Mouse (Mus musculus): ENCODE data around the gene Pbx1. TPM values are rescaled to one million over a fixed set of nuclear protein-coding genes. Genes with fewer than 3 reads are reported as not detected.
A peak's percentile ranks its signal among the peaks of the same experiment; 100 is the strongest.

Gene Pbx1
- polyA plus RNA-seq, 1 experiment from 2014 or later: 82.9 TPM

DNA sequence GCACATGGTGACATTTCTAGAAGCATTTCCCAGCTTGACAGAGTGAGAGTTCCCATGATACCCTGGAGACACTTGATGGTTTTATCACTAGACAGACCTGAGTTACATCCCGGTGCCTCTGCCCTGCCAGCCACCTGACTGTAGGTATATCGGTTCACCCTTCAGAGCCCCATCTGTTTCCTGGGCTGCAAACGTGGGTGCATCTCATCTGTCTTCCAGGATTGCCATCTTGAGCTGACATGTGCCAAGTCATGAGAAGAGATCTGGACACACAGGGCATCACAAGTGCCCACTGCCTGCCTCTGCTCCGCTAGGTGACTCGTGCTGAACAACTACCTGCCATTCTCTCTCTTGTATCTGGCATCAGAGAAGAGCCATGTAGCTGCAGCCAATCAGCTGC, 196.0 kb downstream of the Pbx1 start:
- Histone ChIP-seq H3K4me1 (replicated peaks; ENCODE audit: control insufficient read depth, insufficient read depth, low read length) (peaks cover 47% of the 10 kb centered on the region), H3K9ac (replicated peaks; ENCODE audit: low read depth, low read length) (no peak overlapping the region), H3K27me3 (replicated peaks; ENCODE audit: control insufficient read depth, insufficient read depth, low read length) (no peaks in the 10 kb centered on the region), H3K27ac (ENCODE audit: low read length) (no peak overlapping the region), H3K4me3 (replicated peaks; ENCODE audit: low read length) (no peak overlapping the region), H3K9me3 (ENCODE audit: control insufficient read depth, low read length) (no peaks in the 10 kb centered on the region), H3K36me3 (ENCODE audit: control insufficient read depth, insufficient read depth) (no peaks in the 10 kb centered on the region), H3K4me2 (ENCODE audit: low read length) (no peak overlapping the region)
- no peak for ATAC-seq
- WGBS: 64% methylated on average over 5 of the region's 5 CpGs

GRCm38 (mm10) chr1:168234355-168234754, 197.7 kb downstream of the Pbx1 start:
- Histone ChIP-seq H3K4me1 (replicated peaks; ENCODE audit: control insufficient read depth, insufficient read depth, low read length) (peaks cover 43% of the 10 kb centered on the region), H3K9ac (replicated peaks; ENCODE audit: low read depth, low read length) (no peak overlapping the region), H3K4me3 (replicated peaks; ENCODE audit: low read length) (no peak overlapping the region), H3K36me3 (ENCODE audit: control insufficient read depth, insufficient read depth) (no peaks in the 10 kb centered on the region), H3K27me3 (replicated peaks; ENCODE audit: control insufficient read depth, insufficient read depth, low read length) (no peaks in the 10 kb centered on the region), H3K4me2 (ENCODE audit: low read length) (no peak overlapping the region), H3K9me3 (ENCODE audit: control insufficient read depth, low read length) (no peaks in the 10 kb centered on the region), H3K27ac (ENCODE audit: low read length) (0 out of 2 replicates have a peak overlapping the region, but pooled peaks have one; percentile 2)
- 54% methylated on average over 11 of the region's 11 CpGs for WGBS
- no peak for ATAC-seq

DNA sequence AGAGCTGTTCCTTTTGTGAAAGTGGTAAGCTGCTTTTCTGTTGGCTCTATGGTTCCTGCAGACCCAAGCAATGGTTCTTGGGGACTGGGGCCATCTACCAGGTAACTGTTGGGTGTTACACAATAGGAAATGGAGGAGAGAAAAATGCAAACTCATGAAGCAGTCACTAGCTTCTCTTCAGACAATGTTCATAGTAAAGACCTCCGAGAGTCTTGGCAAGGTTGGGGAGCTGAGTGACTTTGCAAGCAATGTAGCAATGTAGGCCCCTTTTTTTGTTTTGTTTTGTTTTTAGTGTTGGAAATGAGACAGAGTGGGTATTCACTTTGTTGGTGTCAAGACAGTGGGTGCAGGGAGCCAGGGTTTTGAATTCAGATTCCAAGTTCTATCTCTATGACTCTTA, 198.9 kb downstream of the Pbx1 start:
- no peak overlapping the region for H3K4me3 ChIP-seq (replicated peaks; ENCODE audit: low read length)
- no peaks in the 10 kb centered on the region for H3K9me3 ChIP-seq (ENCODE audit: control insufficient read depth, low read length)
- H3K9ac ChIP-seq (replicated peaks; ENCODE audit: low read depth, low read length): no peak overlapping the region
- no peak for ATAC-seq
- 91% methylated on average over 1 of the region's 1 CpGs for WGBS
- H3K36me3 ChIP-seq (ENCODE audit: control insufficient read depth, insufficient read depth): no peaks in the 10 kb centered on the region
- peaks cover 37% of the 10 kb centered on the region for H3K4me1 ChIP-seq (replicated peaks; ENCODE audit: control insufficient read depth, insufficient read depth, low read length)
- no peak overlapping the region for H3K4me2 ChIP-seq (ENCODE audit: low read length)
- H3K27ac ChIP-seq (ENCODE audit: low read length): no peak overlapping the region
- H3K27me3 ChIP-seq (replicated peaks; ENCODE audit: control insufficient read depth, insufficient read depth, low read length): no peaks in the 10 kb centered on the region

DNA sequence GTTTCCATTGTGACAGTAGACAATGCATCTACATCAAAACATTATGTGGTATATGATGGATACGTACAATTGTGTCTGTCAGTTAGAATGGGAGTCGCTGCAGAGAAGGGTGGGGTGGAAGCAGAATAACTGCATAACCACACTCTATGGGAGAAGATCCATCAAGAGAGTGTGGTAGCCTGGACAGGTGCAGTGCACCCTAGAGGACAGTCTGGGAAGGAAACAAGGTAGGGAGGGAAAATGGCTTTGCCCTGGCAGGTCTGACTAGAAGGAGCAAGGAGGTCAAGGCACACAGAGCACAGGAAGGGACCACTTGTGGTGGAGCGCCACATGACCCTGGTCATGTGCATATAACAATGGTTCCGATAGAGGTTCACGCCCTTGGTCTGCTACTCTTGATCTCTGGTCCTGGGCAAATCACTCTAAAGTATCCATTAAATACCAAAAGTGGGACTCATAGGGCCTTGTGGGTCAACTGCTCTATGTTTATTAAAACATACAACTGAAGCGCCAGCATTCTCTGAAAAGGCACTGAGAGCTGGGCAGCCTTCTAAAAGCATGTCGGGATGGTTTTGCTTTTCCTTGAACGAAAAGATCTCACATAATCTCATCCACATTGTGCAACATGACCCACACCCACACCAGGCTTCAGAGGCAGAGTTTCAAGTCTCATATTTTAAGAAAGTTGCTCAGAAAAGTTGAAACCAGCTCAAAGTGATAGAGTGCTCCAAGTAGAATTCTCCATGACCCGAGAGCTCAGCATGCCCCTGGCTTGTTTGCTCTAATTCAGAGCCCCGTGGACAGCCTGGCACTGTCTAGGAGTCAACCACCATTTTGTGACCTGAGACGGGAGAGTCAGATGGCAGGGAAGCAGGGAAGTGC, 200.3 kb downstream of the Pbx1 start:
- Histone ChIP-seq H3K4me3 (replicated peaks; ENCODE audit: low read length) (no peak overlapping the region), H3K27ac (ENCODE audit: low read length) (no peak overlapping the region), H3K4me1 (replicated peaks; ENCODE audit: control insufficient read depth, insufficient read depth, low read length) (peaks cover 40% of the 10 kb centered on the region), H3K36me3 (ENCODE audit: control insufficient read depth, insufficient read depth) (no peaks in the 10 kb centered on the region), H3K9ac (replicated peaks; ENCODE audit: low read depth, low read length) (no peak overlapping the region), H3K9me3 (ENCODE audit: control insufficient read depth, low read length) (no peaks in the 10 kb centered on the region), H3K4me2 (ENCODE audit: low read length) (no peak overlapping the region), H3K27me3 (replicated peaks; ENCODE audit: control insufficient read depth, insufficient read depth, low read length) (no peaks in the 10 kb centered on the region)
- no peak for ATAC-seq
- 92% methylated on average over 11 of the region's 11 CpGs for WGBS

GRCm38 (mm10) chr1:168230858-168231257, 201.2 kb downstream of the Pbx1 start:
- WGBS: 21% methylated on average over 1 of the region's 1 CpGs

GRCm38 (mm10) chr1:168230134-168230533, 201.9 kb downstream of the Pbx1 start:
- Histone ChIP-seq H3K4me1 (replicated peaks; ENCODE audit: control insufficient read depth, insufficient read depth, low read length) (peaks cover 46% of the 10 kb centered on the region), H3K9me3 (ENCODE audit: control insufficient read depth, low read length) (no peaks in the 10 kb centered on the region), H3K4me3 (replicated peaks; ENCODE audit: low read length) (no peak overlapping the region), H3K27me3 (replicated peaks; ENCODE audit: control insufficient read depth, insufficient read depth, low read length) (no peaks in the 10 kb centered on the region), H3K27ac (ENCODE audit: low read length) (peak overlapping the region; percentile 24; the same call in 1 of the 2 replicates), H3K9ac (replicated peaks; ENCODE audit: low read depth, low read length) (no peak overlapping the region), H3K4me2 (ENCODE audit: low read length) (no peak overlapping the region), H3K36me3 (ENCODE audit: control insufficient read depth, insufficient read depth) (no peaks in the 10 kb centered on the region)
- WGBS: 36% methylated on average over 4 of the region's 4 CpGs
- ATAC-seq: peak; percentile 27; the same call in 1 of the 2 replicates

More at GRCm38 (mm10) chr1:168230858-168231257, 201.2 kb downstream of the Pbx1 start:
- H3K4me1 ChIP-seq (replicated peaks; ENCODE audit: control insufficient read depth, insufficient read depth, low read length): peaks cover 46% of the 10 kb centered on the region
- no peaks in the 10 kb centered on the region for H3K36me3 ChIP-seq (ENCODE audit: control insufficient read depth, insufficient read depth)
- H3K27ac ChIP-seq (ENCODE audit: low read length): peak overlapping the region; percentile 62
- no peak for ATAC-seq
- H3K4me2 ChIP-seq (ENCODE audit: low read length): no peak overlapping the region
- no peaks in the 10 kb centered on the region for H3K9me3 ChIP-seq (ENCODE audit: control insufficient read depth, low read length)
- no peak overlapping the region for H3K4me3 ChIP-seq (replicated peaks; ENCODE audit: low read length)
- H3K27me3 ChIP-seq (replicated peaks; ENCODE audit: control insufficient read depth, insufficient read depth, low read length): no peaks in the 10 kb centered on the region
- H3K9ac ChIP-seq (replicated peaks; ENCODE audit: low read depth, low read length): no peak overlapping the region

DNA sequence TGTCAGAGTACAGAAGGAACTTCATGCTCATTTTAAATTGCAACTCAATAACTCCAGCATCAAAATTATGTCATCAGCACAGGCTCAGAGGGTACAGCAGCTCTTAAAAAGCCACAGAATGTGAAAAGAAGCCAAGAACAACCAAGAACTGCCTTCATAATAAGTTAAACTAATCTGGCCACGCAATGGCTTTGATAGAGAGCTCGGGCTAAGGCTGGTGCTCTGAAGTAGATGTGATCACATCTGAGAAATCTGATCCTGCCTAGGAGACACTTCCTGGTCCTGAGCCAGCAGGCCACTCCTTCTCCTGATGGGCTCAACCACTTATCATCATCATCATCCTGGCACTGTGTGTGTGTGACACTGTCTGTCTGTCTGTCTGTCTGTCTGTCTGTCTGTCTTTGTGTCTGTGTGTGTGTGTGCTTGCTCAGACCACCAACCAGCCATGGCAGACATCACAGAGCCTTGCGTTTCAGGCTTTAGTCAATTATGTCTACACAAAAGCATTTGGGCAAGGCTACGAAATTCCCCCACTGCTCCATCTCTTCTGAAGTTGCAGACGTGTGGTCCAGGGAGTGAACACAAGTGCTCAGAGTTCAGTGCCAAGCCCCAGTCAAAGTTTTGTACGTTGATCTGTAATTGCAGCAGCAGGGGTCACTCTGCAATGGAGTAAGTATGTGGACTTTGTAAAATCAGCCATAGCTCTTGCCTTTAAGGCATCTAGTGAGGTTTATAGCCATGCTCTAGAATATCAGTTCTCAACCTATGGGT, 203.1 kb downstream of the Pbx1 start:
- H3K9ac ChIP-seq (replicated peaks; ENCODE audit: low read depth, low read length): no peak overlapping the region
- no peaks in the 10 kb centered on the region for H3K9me3 ChIP-seq (ENCODE audit: control insufficient read depth, low read length)
- peaks cover 42% of the 10 kb centered on the region for H3K4me1 ChIP-seq (replicated peaks; ENCODE audit: control insufficient read depth, insufficient read depth, low read length)
- H3K4me3 ChIP-seq (replicated peaks; ENCODE audit: low read length): no peak overlapping the region
- no peak for ATAC-seq
- H3K36me3 ChIP-seq (ENCODE audit: control insufficient read depth, insufficient read depth): no peaks in the 10 kb centered on the region
- WGBS: 68% methylated on average over 6 of the region's 6 CpGs
- H3K27ac ChIP-seq (ENCODE audit: low read length): no peak overlapping the region
- no peak overlapping the region for H3K4me2 ChIP-seq (ENCODE audit: low read length)
- no peaks in the 10 kb centered on the region for H3K27me3 ChIP-seq (replicated peaks; ENCODE audit: control insufficient read depth, insufficient read depth, low read length)

- H3K4me1 ChIP-seq (replicated peaks; ENCODE audit: control insufficient read depth, insufficient read depth, low read length): peaks cover 47% of the 10 kb centered on the region
- no peaks in the 10 kb centered on the region for H3K27me3 ChIP-seq (replicated peaks; ENCODE audit: control insufficient read depth, insufficient read depth, low read length)
- ATAC-seq: peak; percentile 21
- 42% methylated on average over 6 of the region's 6 CpGs for WGBS
- H3K9ac ChIP-seq (replicated peaks; ENCODE audit: low read depth, low read length): no peak overlapping the region
- no peaks in the 10 kb centered on the region for H3K9me3 ChIP-seq (ENCODE audit: control insufficient read depth, low read length)
- H3K36me3 ChIP-seq (ENCODE audit: control insufficient read depth, insufficient read depth): no peaks in the 10 kb centered on the region
- H3K4me2 ChIP-seq (ENCODE audit: low read length): no peak overlapping the region
- H3K27ac ChIP-seq (ENCODE audit: low read length): peak overlapping the region; percentile 14; the same call in 1 of the 2 replicates
- no peak overlapping the region for H3K4me3 ChIP-seq (replicated peaks; ENCODE audit: low read length)
Measured at GRCm38 (mm10) chr1:168226150-168226549, 205.9 kb downstream of the Pbx1 start.

DNA sequence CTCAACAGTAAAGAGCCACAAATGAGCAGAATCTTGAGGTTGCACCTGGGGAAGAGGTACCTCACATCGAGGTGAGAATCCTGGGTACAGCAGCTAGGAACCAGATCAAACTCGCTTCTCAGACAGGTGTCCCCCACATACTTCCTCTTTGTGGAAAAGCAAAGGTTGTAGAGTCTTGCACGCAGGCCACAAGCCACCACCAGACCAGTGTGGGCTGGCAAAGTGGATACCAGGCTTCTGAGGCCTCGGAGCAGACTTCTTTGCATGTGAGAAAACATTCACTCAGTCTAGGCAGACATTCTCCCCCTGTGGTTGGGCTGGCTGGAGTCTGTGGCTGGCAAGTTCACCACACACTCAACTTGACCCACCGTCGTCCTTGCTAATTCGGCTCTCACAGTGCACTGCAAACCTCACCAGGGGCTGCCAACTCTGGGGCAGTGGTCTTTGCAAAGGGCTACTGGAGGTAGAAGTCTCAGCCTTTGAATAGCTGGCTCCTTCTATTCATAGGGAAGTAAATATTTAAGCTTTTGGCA, 206.4 kb downstream of the Pbx1 start:
- no peaks in the 10 kb centered on the region for H3K36me3 ChIP-seq (ENCODE audit: control insufficient read depth, insufficient read depth)
- no peaks in the 10 kb centered on the region for H3K9me3 ChIP-seq (ENCODE audit: control insufficient read depth, low read length)
- 60% methylated on average over 7 of the region's 7 CpGs for WGBS
- no peaks in the 10 kb centered on the region for H3K27me3 ChIP-seq (replicated peaks; ENCODE audit: control insufficient read depth, insufficient read depth, low read length)
- no peak for ATAC-seq
- no peak overlapping the region for H3K4me2 ChIP-seq (ENCODE audit: low read length)
- H3K27ac ChIP-seq (ENCODE audit: low read length): no peak overlapping the region
- H3K4me3 ChIP-seq (replicated peaks; ENCODE audit: low read length): no peak overlapping the region
- H3K9ac ChIP-seq (replicated peaks; ENCODE audit: low read depth, low read length): no peak overlapping the region
- H3K4me1 ChIP-seq (replicated peaks; ENCODE audit: control insufficient read depth, insufficient read depth, low read length): peaks cover 47% of the 10 kb centered on the region

Measured in forebrain, embryonic 16.5 days (tissue).